Mouse (Mus musculus): ENCODE results near the gene Zcwpw1. TPM values are rescaled to one million over a fixed set of nuclear protein-coding genes. Genes with fewer than 3 reads are reported as not detected.
"Not testable (repeated sequence)": the region's sequence is repeated elsewhere in the genome, so short reads cannot be mapped to it uniquely, and the experiment has no call there.

Gene Zcwpw1
- 1 to 10 TPM; 4.6 to 7.2 TPM for total RNA-seq (2021)

DNA sequence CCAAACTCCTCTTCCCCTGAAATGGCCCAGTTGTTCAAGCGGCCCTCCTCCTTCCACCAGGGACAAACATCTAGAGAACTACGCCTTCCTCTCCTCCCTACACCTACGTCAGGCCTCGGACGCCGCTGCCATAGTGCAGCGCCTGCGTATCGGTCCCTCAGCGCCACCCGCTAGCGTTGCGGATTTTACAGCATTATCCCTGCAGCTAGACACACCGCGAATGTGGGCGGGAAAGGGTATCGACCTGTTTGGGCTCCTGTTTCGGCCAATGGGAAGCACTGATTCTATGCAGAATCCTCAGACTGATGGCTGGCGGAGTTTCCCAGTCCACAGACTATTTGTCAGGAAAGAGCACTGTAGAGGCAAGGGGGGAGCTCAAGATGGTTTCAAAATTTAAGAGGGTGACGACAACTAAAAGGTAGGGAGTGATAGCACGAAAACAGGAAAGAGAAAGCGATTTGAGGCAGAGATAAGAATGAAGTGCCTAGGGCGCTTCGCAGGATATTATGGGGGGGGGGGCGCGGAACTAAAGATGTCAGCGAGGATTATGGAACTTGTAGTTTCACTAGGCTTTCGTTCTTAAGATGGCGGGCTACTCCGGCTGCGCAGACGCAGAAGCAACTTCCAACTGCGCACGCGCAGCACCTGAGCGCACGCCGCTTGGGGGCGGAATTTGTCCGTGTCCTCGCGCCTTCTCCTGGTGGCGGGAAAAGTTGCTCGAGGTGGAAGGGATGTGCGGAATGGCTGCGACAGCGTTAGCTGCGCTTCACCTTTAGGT is at the start of gene Zcwpw1, which contains the start of gene Mepce:
TSS of gene Zcwpw1 (plus strand) at position 648 of the 778 bp plus-strand sequence.
TSS of gene Mepce (minus strand) at position 505 of the 778 bp plus-strand sequence.
- peak; percentile 95 to 96 for DNase-seq (ENCODE audit: low spot score in 2 of 2)
- intact Hi-C loops (cut with DNase I): loop anchor here (1.0 kb wide), 2 partner anchors 186 to 374 kb away; partner anchors contain the start of genes Cops6 and Mospd3

DNA sequence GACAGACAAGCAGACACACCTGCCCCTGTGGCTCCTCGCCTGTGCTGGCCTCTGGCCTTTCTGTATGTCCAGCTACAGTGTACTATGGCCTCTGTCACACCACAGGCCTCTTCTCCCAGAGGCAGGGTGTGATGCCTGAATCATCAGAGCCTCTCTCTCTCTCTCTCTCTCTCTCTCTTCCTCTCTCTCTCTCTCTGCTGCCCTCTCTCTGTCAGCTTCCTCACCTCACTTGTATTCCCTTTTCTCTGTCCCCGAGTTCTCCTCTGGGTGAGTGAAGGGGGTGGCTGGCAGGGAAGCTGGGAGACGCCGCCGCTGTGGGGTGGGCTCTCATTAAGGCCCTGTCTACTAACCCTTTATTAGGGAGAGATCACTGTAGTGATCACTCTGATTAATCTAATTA is 49.1 kb upstream of the Zcwpw1 start:
- no peak for DNase-seq (ENCODE audit: low spot score in 2 of 2)

DNA sequence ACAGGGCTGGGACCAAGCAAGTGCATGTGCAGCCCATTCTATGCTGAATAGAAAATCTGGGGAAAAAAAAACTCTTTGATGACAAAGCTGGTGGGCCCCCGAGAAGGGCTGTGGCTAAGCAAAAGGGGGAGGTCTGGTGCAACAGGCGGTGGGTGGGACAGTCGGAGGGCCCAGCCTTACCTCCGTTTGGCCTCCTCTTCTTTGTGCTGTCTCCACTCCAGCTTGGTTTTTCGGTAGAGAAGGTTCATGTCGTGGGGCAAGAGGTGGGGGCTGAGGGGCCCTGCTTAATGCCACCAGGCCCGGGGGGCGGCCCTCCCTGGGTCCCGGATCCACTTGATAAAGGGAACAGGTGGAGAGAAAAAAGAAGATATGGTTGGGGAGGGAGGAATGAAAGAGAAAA is 48.1 kb upstream of the Zcwpw1 start:
- DNase-seq (ENCODE audit: low spot score in 2 of 2): no peak
- intact Hi-C loops (cut with DNase I): no loop called here

More for the DNA sequence above, 49.1 kb upstream of the Zcwpw1 start:
- intact Hi-C loops (cut with DNase I): no loop called here

DNA sequence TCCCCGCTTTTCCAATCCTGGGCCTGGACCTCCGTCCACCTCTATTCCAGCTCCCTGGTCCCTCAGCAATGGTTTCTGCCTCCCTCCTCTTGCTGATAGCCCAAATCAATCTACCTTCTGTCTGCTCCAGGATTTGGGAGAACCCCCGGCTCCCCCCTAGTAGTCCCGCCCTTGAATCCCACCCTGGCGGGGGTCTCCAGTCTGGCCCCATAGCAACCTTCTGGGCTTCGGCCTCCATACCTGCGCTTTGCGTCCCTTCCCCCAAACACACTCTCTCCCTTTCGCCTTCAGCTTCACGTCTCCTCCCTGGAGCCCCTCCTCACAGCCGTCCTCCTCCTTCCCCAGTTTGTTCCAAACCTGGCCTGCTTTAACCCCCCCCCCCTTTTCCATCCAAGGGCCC is 47.1 kb upstream of the Zcwpw1 start:
- intact Hi-C loops (cut with DNase I): loop anchor here (5.0 kb wide), 1 partner anchor 83 kb away; no protein-coding TSS in a partner anchor

DNA sequence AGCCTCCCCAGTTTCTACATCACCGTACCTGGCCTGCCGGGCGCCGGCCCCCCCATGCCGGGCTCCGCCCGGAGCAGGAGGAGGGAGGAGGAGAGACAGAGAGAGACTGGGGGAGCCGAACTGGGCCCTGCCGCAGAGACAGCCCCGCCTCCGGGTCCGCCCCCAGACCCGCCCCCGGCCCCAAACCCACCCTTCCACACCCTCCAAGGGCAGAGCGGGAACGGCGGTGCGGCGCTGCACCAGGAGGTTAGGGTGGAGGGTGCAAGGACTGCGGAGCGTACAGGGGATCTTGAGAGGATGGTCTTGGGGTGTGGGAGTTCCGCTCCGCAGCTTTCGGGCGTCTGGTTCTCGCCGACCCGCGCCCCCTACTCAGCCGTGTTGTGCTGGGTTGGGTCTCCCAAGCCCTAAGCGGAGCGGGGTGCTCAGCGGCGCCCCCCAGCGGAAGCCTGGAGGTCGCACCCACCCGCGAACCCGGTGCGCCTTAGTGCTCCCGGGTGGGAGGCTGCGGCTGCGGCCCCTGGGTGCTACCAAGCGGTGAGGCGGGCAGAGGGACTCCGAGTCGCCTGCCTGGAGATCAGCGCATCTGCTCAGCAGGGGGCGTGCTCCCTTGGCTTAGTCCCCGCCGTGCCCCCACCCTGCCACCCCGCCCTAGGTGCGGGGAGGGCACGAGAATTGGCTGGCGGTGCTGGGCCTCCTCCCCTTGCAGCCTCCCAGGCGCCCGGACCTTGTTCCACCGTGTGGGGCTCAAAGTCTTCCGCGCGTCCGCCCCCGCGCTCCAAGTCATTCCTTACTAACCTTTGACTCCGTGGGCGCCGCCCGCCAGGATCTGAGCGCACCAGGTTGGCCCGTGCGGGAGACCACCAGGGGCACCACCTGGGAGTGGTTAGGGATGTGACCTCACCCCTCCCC is 46.3 kb upstream of the Zcwpw1 start, which contains the start of gene Nyap1:
TSS of gene Nyap1 (minus strand) at position 585 of the 909 bp plus-strand sequence.
- DNase-seq (ENCODE audit: low spot score in 2 of 2): peak; percentile 82 to 83
- intact Hi-C loops (cut with DNase I): loop anchor here (5.0 kb wide), 1 partner anchor 84 kb away; no protein-coding TSS in a partner anchor

More for the DNA sequence above, 47.1 kb upstream of the Zcwpw1 start:
- no peak for DNase-seq (ENCODE audit: low spot score in 2 of 2)

DNA sequence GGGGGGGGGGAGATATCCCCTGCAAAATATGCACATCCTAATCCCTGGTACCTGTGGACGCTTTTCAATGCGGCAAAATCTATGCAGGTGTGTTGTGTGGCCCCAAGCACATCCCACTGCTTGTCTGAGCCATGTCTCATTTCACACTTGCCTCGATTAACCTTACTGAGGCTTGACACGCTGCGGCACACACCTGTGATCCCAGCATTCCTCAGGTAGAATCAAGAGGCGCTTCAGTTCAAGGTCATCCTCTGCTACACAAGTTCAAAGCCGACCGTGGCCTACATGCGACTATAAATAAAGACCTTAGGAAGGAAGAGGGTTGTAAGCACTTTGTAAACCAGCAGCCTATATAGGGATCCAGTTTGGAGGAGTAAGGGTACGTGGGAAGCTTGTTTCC is 45.5 kb upstream of the Zcwpw1 start:
- no peak for DNase-seq (ENCODE audit: low spot score in 2 of 2)
- intact Hi-C loops (cut with DNase I): loop anchor here (5.0 kb wide), 1 partner anchor 85 kb away; no protein-coding TSS in a partner anchor

DNA sequence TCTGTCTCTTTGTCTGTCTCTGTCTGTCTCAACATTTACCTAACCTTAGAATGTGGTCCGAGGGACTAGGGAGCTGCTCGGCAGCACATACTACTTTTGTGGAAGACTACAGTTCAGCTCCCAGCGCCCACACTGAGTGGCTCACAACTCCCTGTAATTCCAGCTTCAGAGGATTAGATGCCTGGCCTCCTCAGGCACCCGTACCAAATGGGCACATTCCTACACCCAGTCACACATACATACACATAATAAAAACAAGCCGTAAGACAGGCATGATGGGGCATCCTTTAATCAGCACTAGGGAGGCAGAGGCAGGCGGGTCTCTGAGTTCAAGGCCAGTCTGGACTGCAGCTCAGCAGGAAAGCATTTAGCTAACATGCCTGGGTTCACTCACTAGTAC is 44.8 kb upstream of the Zcwpw1 start:
- DNase-seq (ENCODE audit: low spot score in 2 of 2): no peak
- intact Hi-C loops (cut with DNase I): loop anchor here (5.0 kb wide), 1 partner anchor 86 kb away; no protein-coding TSS in a partner anchor

DNA sequence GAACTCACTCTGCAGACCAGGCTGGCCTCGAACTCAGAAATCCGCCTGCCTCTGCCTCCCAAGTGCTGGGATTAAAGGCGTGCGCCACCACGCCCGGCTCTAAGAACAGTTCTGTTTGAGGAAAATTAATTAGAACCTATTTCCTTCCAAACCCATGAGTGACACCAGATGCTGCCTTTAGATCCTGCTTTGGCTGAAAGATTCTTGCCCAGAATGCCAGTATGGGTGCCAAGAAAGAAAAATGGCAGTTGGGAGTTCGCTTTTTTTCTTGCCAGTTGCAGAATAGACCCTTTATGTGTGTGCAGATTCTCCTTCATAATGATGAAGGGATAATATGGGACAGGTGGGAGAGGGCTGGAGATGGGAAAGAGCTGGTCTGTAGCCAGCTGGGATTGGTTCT is 43.4 kb upstream of the Zcwpw1 start:
- no peak for DNase-seq (ENCODE audit: low spot score in 2 of 2)
- intact Hi-C loops (cut with DNase I): loop anchor here (5.0 kb wide), 1 partner anchor 87 kb away; no protein-coding TSS in a partner anchor

DNA sequence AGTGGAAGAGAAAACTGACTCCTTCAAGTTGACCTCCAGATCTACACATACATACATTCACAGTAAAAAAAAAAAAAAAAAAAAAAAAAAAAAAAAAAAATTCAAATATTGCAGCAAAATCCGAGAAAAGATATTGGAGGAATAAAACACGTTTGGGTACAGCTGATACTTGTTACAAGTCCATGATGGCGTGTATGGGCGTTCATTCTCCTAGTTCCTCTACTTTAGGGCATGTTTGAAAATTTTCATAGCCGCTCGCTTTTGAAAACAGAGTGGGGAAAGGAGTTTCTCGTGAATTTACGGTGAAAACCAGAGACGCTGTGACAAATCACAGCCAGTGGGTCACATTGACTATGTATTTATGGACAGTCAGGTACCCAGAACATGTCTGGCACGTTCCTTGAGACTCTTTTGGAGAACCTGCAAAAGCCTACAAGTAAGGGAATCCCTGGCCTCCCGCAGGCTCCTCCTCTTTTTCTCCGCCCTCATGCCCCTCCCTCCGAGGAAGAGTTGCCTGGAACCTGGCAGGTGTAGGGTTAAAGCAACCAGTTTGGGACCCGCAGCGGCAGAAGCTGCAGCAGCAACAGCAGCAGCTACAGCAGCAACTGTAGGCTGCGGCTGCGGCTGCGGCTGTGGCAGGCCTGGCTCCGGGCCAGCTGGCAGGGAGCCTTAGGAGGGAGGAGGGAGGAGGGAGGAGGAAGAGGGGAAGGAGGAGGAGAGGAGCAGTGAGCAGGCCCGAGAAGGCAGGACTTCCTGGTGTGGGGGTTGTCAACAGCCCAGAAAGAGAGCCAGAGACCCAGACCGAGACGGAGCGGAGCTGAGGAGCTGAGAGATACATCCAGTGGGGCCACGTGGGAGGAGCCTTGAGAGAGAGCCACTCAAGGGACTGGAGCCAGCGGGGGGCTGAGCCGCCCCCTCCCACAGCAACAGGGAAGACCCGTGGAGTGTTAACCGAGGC is 42.1 kb upstream of the Zcwpw1 start, which contains the start of gene Tsc22d4:
TSS of gene Tsc22d4 (plus strand) at position 517 of the 958 bp plus-strand sequence.
- peak; percentile 87 for DNase-seq (ENCODE audit: low spot score in 2 of 2)
- intact Hi-C loops (cut with DNase I): loop anchor here (5.0 kb wide), 1 partner anchor 213 kb away; the partner anchor contains the start of genes Epo and Gnb2

DNA sequence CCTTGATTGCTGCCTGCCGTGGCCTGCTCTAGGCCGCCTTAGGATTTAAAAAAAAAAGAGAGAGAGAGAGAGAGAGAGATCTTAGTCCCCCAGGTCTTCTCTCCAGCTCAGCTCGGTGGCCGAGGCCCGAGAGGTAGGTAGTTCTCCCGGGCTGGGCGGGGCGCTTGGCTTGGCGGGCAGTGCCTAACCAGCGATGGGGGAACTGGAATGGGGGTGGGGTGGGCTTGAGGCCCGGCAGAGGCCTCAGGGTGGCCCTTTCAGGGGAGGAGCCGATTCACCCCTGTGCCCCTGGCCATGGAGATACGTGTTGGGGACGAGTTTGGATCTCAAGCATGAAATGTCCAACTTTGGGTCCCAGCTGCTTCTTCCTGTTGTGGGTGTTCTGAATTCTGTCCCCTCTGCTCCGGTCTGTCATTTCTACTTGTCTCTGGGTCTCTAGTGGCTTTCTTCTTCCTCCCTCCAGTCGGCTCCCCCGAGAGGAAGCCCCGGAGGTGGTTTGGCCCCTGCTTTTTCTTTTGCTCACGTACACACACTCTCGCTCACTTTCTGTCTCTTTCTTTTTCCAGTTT is 41.2 kb upstream of the Zcwpw1 start:
- intact Hi-C loops (cut with DNase I): loop anchor here (5.0 kb wide), 1 partner anchor 214 kb away; the partner anchor contains the start of genes Epo and Gnb2
- no peak for DNase-seq (ENCODE audit: low spot score in 2 of 2)

DNA sequence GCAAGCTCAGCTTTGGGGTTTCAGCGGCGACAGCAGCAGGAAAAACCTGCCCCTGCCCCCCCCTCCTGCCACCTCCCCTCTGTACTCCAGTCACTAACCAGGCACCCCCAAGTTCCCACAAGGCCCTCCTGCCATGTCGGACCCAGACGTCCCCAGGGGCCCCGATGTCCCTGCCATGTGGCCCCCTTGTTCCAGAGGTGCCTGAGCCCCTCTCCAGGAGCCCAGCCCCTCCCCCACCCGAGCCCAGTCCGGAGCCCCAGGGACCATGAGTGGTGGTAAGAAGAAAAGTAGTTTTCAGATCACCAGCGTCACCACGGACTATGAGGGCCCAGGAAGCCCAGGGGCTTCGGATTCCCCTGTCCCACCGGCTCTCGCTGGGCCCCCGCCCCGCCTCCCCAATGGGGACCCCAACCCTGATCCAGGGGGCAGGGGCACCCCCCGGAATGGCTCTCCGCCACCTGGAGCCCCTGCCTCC is 40.7 kb upstream of the Zcwpw1 start:
- intact Hi-C loops (cut with DNase I): loop anchor here (5.0 kb wide), 1 partner anchor 215 kb away; the partner anchor contains the start of genes Epo and Gnb2
- DNase-seq (ENCODE audit: low spot score in 2 of 2): no peak

DNA sequence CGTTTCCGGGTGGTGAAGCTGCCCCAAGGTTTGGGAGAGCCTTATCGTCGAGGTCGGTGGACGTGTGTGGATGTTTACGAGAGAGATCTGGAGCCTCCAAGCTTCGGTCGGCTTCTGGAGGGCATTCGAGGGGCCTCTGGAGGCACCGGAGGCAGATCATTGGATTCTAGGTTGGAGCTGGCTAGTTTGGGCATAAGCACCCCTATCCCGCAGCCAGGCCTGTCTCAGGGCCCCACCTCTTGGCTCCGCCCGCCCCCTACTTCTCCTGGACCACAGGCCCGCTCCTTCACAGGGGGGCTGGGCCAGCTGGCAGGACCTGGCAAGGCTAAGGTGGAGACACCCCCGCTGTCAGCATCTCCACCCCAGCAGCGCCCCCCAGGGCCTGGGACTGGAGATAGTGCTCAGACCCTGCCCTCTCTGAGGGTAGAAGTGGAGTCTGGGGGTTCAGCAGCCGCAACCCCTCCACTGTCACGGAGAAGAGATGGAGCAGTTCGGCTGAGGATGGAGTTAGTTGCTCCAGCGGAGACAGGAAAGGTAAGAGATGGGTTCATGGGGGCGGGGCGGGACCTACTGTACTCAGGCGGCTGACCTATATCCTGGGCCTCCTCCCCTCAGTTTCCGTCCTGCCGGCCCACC is 40.2 kb upstream of the Zcwpw1 start:
- intact Hi-C loops (cut with DNase I): loop anchor here (5.0 kb wide), 1 partner anchor 215 kb away; the partner anchor contains the start of genes Epo and Gnb2
- DNase-seq (ENCODE audit: low spot score in 2 of 2): no peak

DNA sequence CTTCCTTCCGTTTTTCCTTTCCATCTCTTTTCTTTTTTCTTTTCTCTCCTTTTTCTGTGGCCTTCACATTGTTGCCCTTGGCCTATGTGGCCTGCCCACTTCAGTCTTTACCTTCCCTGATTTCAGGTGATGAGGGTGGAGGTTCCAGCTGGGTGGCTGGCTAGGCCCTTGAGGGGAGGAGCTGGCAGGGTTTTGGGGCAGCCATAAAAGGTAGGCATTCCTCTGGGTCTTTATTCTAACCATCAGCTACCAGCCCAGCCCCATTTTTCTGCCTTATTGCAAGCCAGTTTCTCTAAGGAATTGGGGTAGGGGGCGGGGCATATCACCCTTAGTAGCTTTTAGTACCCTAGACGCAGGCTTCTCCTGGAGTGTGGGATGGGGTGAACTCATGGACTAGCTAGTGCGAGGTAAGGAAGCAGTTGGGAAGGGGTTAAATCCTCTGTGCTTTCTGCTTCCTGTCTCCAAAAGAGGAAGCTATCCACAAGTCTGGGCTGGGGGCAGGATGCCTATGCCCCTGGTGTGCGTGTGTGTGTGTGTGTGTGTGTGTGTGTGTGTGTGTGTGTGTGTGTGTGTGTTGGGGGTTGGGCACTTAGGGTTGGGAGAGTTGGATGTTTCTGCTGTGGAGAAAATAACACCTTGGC is 39.3 kb upstream of the Zcwpw1 start:
- DNase-seq (ENCODE audit: low spot score in 2 of 2): no peak
- intact Hi-C loops (cut with DNase I): loop anchor here (5.0 kb wide), 1 partner anchor 216 kb away; the partner anchor contains the start of genes Epo and Gnb2

DNA sequence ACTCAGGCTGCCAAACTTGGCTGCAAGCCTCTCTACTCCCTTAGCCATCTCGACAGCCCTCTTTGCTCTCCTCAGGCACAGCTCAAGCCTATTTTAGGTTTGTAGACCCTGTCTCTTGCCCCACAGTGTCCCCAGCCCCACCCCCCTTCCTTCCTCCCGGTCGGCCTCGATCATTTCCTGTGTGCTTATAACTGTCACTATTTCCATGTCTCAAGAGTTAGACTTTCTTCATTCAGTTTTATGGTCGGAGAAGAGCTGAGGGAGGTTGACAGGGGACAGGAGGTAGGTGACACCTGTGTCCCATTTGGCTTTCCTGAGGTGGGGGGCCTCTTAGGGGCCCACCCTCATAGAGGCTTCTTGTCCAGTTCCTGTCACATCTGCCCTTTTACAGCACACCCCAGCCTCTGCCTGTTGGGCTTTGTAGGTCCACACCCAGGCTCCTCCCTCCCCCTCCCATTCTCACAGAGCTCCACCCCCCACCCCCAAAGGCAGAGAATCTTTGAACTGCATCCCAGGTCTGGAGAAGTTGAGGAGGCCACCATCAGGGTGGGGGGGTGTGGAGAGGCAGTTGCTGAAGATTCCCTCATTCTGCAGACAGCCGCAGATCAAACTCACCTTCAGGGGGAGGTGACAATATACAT is 38.3 kb upstream of the Zcwpw1 start:
- DNase-seq (ENCODE audit: low spot score in 2 of 2): no peak
- intact Hi-C loops (cut with DNase I): loop anchor here (5.0 kb wide), 1 partner anchor 217 kb away; the partner anchor contains the start of genes Epo and Gnb2

DNA sequence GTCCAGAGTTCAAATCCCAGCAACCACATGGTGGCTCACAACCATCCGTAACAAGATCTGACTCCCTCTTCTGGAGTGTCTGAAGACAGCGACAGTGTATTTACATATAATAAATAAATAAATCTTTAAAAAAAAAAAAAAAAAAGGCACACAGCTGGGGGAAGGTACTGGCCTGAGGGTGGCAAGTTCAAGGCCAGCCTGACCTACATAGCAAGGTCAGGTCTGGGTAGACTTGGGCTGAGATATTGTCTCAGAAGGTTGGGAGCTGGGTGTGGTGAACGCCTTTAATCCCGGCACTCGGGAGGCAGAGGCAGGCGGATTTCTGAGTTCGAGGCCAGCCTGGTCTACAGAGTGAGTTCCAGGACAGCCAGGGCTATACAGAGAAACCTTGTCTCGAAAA is 37.4 kb upstream of the Zcwpw1 start:
- DNase-seq (ENCODE audit: low spot score in 2 of 2); intact Hi-C loops (cut with DNase I): not testable (repeated sequence)

DNA sequence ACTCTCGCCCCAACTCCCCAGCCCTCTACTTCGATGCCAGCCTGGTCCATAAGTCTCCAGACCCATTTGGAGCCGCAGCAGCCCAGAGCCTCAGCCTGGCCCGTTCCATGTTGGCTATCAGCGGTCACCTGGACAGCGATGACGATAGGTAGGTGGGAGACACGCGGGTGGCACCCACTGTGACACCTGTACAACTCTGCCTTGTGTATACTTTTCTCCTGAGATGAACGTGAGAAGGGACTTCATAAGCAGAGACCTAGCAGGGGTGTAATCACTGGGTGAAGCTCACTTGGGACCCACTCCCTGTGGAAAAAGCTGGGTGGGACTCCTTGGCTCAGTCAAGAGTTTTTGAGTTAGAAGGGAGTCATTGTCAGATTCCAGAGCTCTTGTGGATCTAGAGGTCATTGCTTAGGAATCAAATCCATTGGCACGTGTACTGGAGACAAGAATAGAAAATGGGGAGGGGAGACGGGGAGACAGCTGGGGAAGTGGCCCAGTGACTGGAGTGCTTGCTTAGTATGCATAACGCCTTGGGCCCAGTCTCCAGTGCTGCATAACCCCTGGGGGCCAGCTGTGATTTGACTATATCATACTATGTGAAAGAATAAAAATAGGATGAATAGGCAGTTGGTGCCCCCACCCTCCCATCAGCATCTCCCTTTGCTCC is 36.2 kb upstream of the Zcwpw1 start:
- intact Hi-C loops (cut with DNase I): no loop called here
- no peak for DNase-seq (ENCODE audit: low spot score in 2 of 2)
